Mouse (Mus musculus) right cerebral cortex, adult 2 months (tissue): Measurements from ENCODE around the gene Sgpp2.
A peak's percentile ranks its signal among the peaks of the same experiment; 100 is the strongest.

Source experiments
- DNase-seq, 2 experiments: peaks; one replicate each; pipeline ENCODE4 v3.0.0; 2021 to 2022; ENCODE audit warnings: low spot score in 2 of 2

The Sgpp2 gene

GRCm38 (mm10) chr1:78448091-78448490 is 137.9 kb downstream of the Sgpp2 start:
- DNase-seq: no peak

- peak in 1 of 2 experiments; percentile 22 for DNase-seq
These were observed 141.1 kb downstream of the Sgpp2 start for GRCm38 (mm10) chr1:78451070-78451854.

GRCm38 (mm10) chr1:78452544-78452943 is 142.4 kb downstream of the Sgpp2 start:
- no peak for DNase-seq

- DNase-seq: no peak
These were observed 143.7 kb downstream of the Sgpp2 start for GRCm38 (mm10) chr1:78453886-78454285.

- peak; percentile 52 to 53 for DNase-seq
These were observed 144.5 kb downstream of the Sgpp2 start for GRCm38 (mm10) chr1:78454659-78455058.
